Mouse (Mus musculus) neural tube, embryonic 15.5 days (tissue): ENCODE data around the gene F2rl1. TPM values are rescaled to one million over a fixed set of nuclear protein-coding genes. Genes with fewer than 3 reads are reported as not detected.

Source experiments
- ATAC-seq: fragments of 200-750 bp; cut with Nextera tagmentation; 2 replicates; pipeline ENCODE4 v1.8.0; 2017; ENCODE audit warnings: mild to moderate bottlenecking, moderate TSS enrichment, moderate library complexity; ENCODE audit not compliant: low FRiP score
- H3K27ac ChIP-seq: fragments of 300-500 bp; sonication (generic); replicated peaks from 2 replicates; pipeline ENCODE4 v1.5.1; 2015; ENCODE audit warnings: mild to moderate bottlenecking, inconsistent platforms
- H3K27me3 ChIP-seq: fragments of 300-500 bp; sonication (generic); replicated peaks from 2 replicates; pipeline ENCODE4 v1.6.1; 2015; ENCODE audit warnings: inconsistent platforms
- H3K36me3 ChIP-seq: fragments of 300-500 bp; sonication (generic); 2 replicates; pipeline ENCODE4 v1.6.1; 2015; ENCODE audit warnings: inconsistent platforms
- H3K4me1 ChIP-seq: fragments of 300-500 bp; sonication (generic); 2 replicates; pipeline ENCODE4 v1.6.1; 2015; ENCODE audit warnings: inconsistent platforms
- H3K4me2 ChIP-seq: fragments of 300-500 bp; sonication (generic); 2 replicates; pipeline ENCODE4 v1.6.1; 2015; ENCODE audit warnings: inconsistent platforms, mild to moderate bottlenecking, moderate library complexity
- H3K4me3 ChIP-seq: fragments of 300-500 bp; sonication (generic); replicated peaks from 2 replicates; pipeline ENCODE4 v1.5.1; 2015; ENCODE audit warnings: mild to moderate bottlenecking, inconsistent platforms
- H3K9ac ChIP-seq: fragments of 300-500 bp; sonication (generic); replicated peaks from 2 replicates; pipeline ENCODE4 v1.6.1; 2015; ENCODE audit warnings: mild to moderate bottlenecking, inconsistent platforms
- H3K9me3 ChIP-seq: fragments of 300-500 bp; sonication (generic); replicated peaks from 2 replicates; pipeline ENCODE4 v1.6.1; 2016; ENCODE audit warnings: inconsistent platforms
- WGBS: fragments of 180-500 bp; shearing (Covaris S2); methylation state at CpG from one replicate; pipeline ENCODE4 v1.1.7; 2015; ENCODE audit warnings: mixed read lengths; 5-methylcytosine and 5-hydroxymethylcytosine counted together
- polyA plus RNA-seq: library from polyadenylated mRNA; unstranded; fragments of >200 nt; fragmentation: Nextera tagmentation; extraction: Ambion mirVana; gene quantifications from 2 replicates; pipeline ENCODE4 v1.2.1, GENCODE M21; 2015

Gene F2rl1
- polyA plus RNA-seq, 1 experiment from 2014 or later = 0.13 TPM

GRCm38 (mm10) chr13:95531273-95532045, 6.4 kb upstream of the F2rl1 start:
- peaks cover 23% of the 10 kb centered on the region for H3K4me1 ChIP-seq
- WGBS = 27% methylated on average over 9 of the region's 9 CpGs
- no peak for ATAC-seq
- H3K27me3 ChIP-seq = peaks cover 16% of the 10 kb centered on the region
- no peak overlapping the region for H3K27ac ChIP-seq
- no peak overlapping the region for H3K4me2 ChIP-seq
- no peaks in the 10 kb centered on the region for H3K9me3 ChIP-seq
- H3K9ac ChIP-seq = no peak overlapping the region
- H3K4me3 ChIP-seq = no peak overlapping the region
- H3K36me3 ChIP-seq = no peaks in the 10 kb centered on the region

- H3K4me2 ChIP-seq = no peak overlapping the region
- no peak overlapping the region for H3K27ac ChIP-seq
- 90% methylated on average over 2 of the region's 2 CpGs for WGBS
- H3K36me3 ChIP-seq = no peaks in the 10 kb centered on the region
- no peak overlapping the region for H3K4me3 ChIP-seq
- peaks cover 16% of the 10 kb centered on the region for H3K4me1 ChIP-seq
- no peak overlapping the region for H3K9ac ChIP-seq
- H3K9me3 ChIP-seq = no peaks in the 10 kb centered on the region
- peaks cover 38% of the 10 kb centered on the region for H3K27me3 ChIP-seq
- ATAC-seq = no peak
Measured at GRCm38 (mm10) chr13:95529246-95529645, 4.2 kb upstream of the F2rl1 start.

- Histone ChIP-seq H3K27ac (no peak overlapping the region), H3K9ac (no peak overlapping the region)
- WGBS = under 1% methylated on average over 13 of the region's 13 CpGs
Measured at GRCm38 (mm10) chr13:95524424-95524673, 678 bp downstream of the F2rl1 start.

GRCm38 (mm10) chr13:95523659-95524423, 1.2 kb downstream of the F2rl1 start:
- no peak overlapping the region for H3K9ac ChIP-seq

More at GRCm38 (mm10) chr13:95524424-95524673, 678 bp downstream of the F2rl1 start:
- H3K9me3 ChIP-seq = no peaks in the 10 kb centered on the region
- peak; percentile 40; the same call in 1 of the 2 replicates for ATAC-seq
- no peaks in the 10 kb centered on the region for H3K36me3 ChIP-seq
- peak overlapping the region; percentile 37 for H3K4me3 ChIP-seq
- peaks cover 20% of the 10 kb centered on the region for H3K4me1 ChIP-seq
- peaks cover 50% of the 10 kb centered on the region for H3K27me3 ChIP-seq
- H3K4me2 ChIP-seq = peak overlapping the region; percentile 63

GRCm38 (mm10) chr13:95522176-95522575, 2.9 kb downstream of the F2rl1 start:
- no peak overlapping the region for H3K27ac ChIP-seq
- H3K9ac ChIP-seq = no peak overlapping the region
- no peak overlapping the region for H3K4me2 ChIP-seq
- H3K4me3 ChIP-seq = no peak overlapping the region
- H3K9me3 ChIP-seq = no peaks in the 10 kb centered on the region
- no peaks in the 10 kb centered on the region for H3K36me3 ChIP-seq
- H3K27me3 ChIP-seq = peaks cover 43% of the 10 kb centered on the region
- 84% methylated on average over 10 of the region's 10 CpGs for whole genome bisulfite sequencing
- ATAC-seq = no peak
- H3K4me1 ChIP-seq = peaks cover 20% of the 10 kb centered on the region

More at GRCm38 (mm10) chr13:95523659-95524423, 1.2 kb downstream of the F2rl1 start:
- WGBS = 3% methylated on average over 29 of the region's 29 CpGs
- H3K36me3 ChIP-seq = no peaks in the 10 kb centered on the region
- peak overlapping the region; percentile 37 for H3K4me3 ChIP-seq
- ATAC-seq = no peak
- no peaks in the 10 kb centered on the region for H3K9me3 ChIP-seq
- H3K4me1 ChIP-seq = peaks cover 20% of the 10 kb centered on the region
- peak overlapping the region; percentile 63 for H3K4me2 ChIP-seq
- no peak overlapping the region for H3K27ac ChIP-seq
- peaks cover 50% of the 10 kb centered on the region for H3K27me3 ChIP-seq

- H3K4me3 ChIP-seq = no peak overlapping the region
- H3K4me1 ChIP-seq = peaks cover 20% of the 10 kb centered on the region
- H3K9ac ChIP-seq = no peak overlapping the region
- 92% methylated on average over 6 of the region's 6 CpGs for WGBS
- H3K4me2 ChIP-seq = no peak overlapping the region
- H3K27ac ChIP-seq = no peak overlapping the region
- H3K36me3 ChIP-seq = no peaks in the 10 kb centered on the region
- peaks cover 32% of the 10 kb centered on the region for H3K27me3 ChIP-seq
- ATAC-seq = no peak
- no peaks in the 10 kb centered on the region for H3K9me3 ChIP-seq
Measured at GRCm38 (mm10) chr13:95521029-95521428, 4.0 kb downstream of the F2rl1 start.

GRCm38 (mm10) chr13:95514756-95515155, 10.3 kb downstream of the F2rl1 start:
- Histone ChIP-seq H3K9me3 (no peaks in the 10 kb centered on the region), H3K4me3 (no peak overlapping the region), H3K36me3 (no peaks in the 10 kb centered on the region), H3K4me1 (no peaks in the 10 kb centered on the region), H3K27me3 (no peaks in the 10 kb centered on the region), H3K4me2 (no peak overlapping the region), H3K27ac (no peak overlapping the region), H3K9ac (no peak overlapping the region)
- 83% methylated on average over 4 of the region's 4 CpGs for WGBS
- no peak for ATAC-seq

GRCm38 (mm10) chr13:95510054-95510453, 15.0 kb downstream of the F2rl1 start:
- no peak overlapping the region for H3K27ac ChIP-seq
- no peaks in the 10 kb centered on the region for H3K36me3 ChIP-seq
- H3K9ac ChIP-seq = no peak overlapping the region
- H3K4me3 ChIP-seq = no peak overlapping the region
- no peaks in the 10 kb centered on the region for H3K4me1 ChIP-seq
- WGBS = 83% methylated on average over 5 of the region's 5 CpGs
- no peak for ATAC-seq
- no peak overlapping the region for H3K4me2 ChIP-seq
- no peaks in the 10 kb centered on the region for H3K9me3 ChIP-seq
- no peaks in the 10 kb centered on the region for H3K27me3 ChIP-seq

- Histone ChIP-seq H3K4me2 (no peak overlapping the region), H3K9ac (no peak overlapping the region), H3K4me1 (no peaks in the 10 kb centered on the region), H3K27me3 (no peaks in the 10 kb centered on the region), H3K9me3 (no peaks in the 10 kb centered on the region), H3K36me3 (no peaks in the 10 kb centered on the region), H3K27ac (no peak overlapping the region), H3K4me3 (no peak overlapping the region)
- WGBS = 71% methylated on average over 8 of the region's 8 CpGs
- no peak for ATAC-seq
Measured at GRCm38 (mm10) chr13:95503279-95503917, 21.6 kb downstream of the F2rl1 start.

GRCm38 (mm10) chr13:95496601-95497000, 28.4 kb downstream of the F2rl1 start:
- Histone ChIP-seq H3K4me1 (no peaks in the 10 kb centered on the region), H3K27ac (no peak overlapping the region), H3K9me3 (no peaks in the 10 kb centered on the region), H3K27me3 (no peaks in the 10 kb centered on the region), H3K36me3 (no peaks in the 10 kb centered on the region), H3K4me2 (no peak overlapping the region), H3K4me3 (no peak overlapping the region), H3K9ac (no peak overlapping the region)
- WGBS = 89% methylated on average over 3 of the region's 3 CpGs
- no peak for ATAC-seq

- Histone ChIP-seq H3K4me1 (no peaks in the 10 kb centered on the region), H3K4me2 (no peak overlapping the region), H3K9ac (no peak overlapping the region), H3K4me3 (no peak overlapping the region), H3K9me3 (no peaks in the 10 kb centered on the region), H3K27ac (no peak overlapping the region), H3K36me3 (no peaks in the 10 kb centered on the region), H3K27me3 (no peaks in the 10 kb centered on the region)
- WGBS = 80% methylated on average over 8 of the region's 8 CpGs
- ATAC-seq = no peak
Measured at GRCm38 (mm10) chr13:95494812-95495211, 30.2 kb downstream of the F2rl1 start.

GRCm38 (mm10) chr13:95493296-95493695, 31.7 kb downstream of the F2rl1 start:
- no peaks in the 10 kb centered on the region for H3K36me3 ChIP-seq
- no peak overlapping the region for H3K9ac ChIP-seq
- H3K27ac ChIP-seq = no peak overlapping the region
- H3K4me1 ChIP-seq = no peaks in the 10 kb centered on the region
- no peak overlapping the region for H3K4me2 ChIP-seq
- no peaks in the 10 kb centered on the region for H3K27me3 ChIP-seq
- no peaks in the 10 kb centered on the region for H3K9me3 ChIP-seq
- no peak overlapping the region for H3K4me3 ChIP-seq
- no peak for ATAC-seq
- WGBS = 75% methylated on average over 5 of the region's 5 CpGs
